Mouse (Mus musculus) brain, embryonic 14.5 days (tissue): ENCODE measurements around the gene Txnrd2.

Experiments used
- CTCF ChIP-seq: fragments of 200-500 bp; IDR thresholded peaks from 2 replicates; pipeline ENCODE4 v1.5.1; 2012; ENCODE audit warnings: inconsistent platforms, mild to moderate bottlenecking, moderate library complexity, borderline replicate concordance; ENCODE audit not compliant: insufficient read depth, insufficient read length; ENCODE audit errors: extremely low read depth
- POLR2A ChIP-seq: fragments of 200-500 bp; IDR thresholded peaks from 2 replicates; pipeline ENCODE4 v1.6.1; 2012; ENCODE audit warnings: mild to moderate bottlenecking, inconsistent platforms, borderline replicate concordance; ENCODE audit not compliant: poor library complexity, insufficient read depth, insufficient read length, severe bottlenecking; ENCODE audit errors: extremely low read depth

GRCm38 (mm10) chr16:18411026-18411649 is 15.0 kb upstream of the Txnrd2 start:
- TF ChIP-seq POLR2A, result no peak
- TF ChIP-seq CTCF, result no peak
